Mouse (Mus musculus): Measurements from ENCODE around the gene Duxf3. TPM values are rescaled to one million over a fixed set of nuclear protein-coding genes. Genes with fewer than 3 reads are reported as not detected.

Duxf3 gene
- polyA plus RNA-seq, 1 experiment: not detected

- Histone ChIP-seq H3K27me3 (ENCODE audit: control insufficient read depth, insufficient read depth, insufficient read length) (no peaks in the 10 kb centered on the region), H3K4me2 (ENCODE audit: low read depth) (no peak overlapping the region), H3K4me3 (no peak overlapping the region), H3K79me2 (ENCODE audit: control insufficient read depth, insufficient read depth) (no peaks in the 10 kb centered on the region), H3ac (ENCODE audit: control insufficient read depth, insufficient read length) (no peak overlapping the region), H3K36me3 (ENCODE audit: control insufficient read depth, insufficient read depth) (no peaks in the 10 kb centered on the region)
- TF ChIP-seq MAX (IDR thresholded peaks at IDR 0.05; ENCODE audit: low read depth) (no peak), CEBPB (IDR thresholded peaks at IDR 0.05; ENCODE audit: insufficient read depth, poor library complexity, severe bottlenecking) (no peak), MYOG (IDR thresholded peaks at IDR 0.05; ENCODE audit: control insufficient read depth in 1 of 3, insufficient read depth in 1 of 3, insufficient read length in 2 of 3, low read depth in 2 of 3) (no peak), REST (IDR thresholded peaks at IDR 0.05; ENCODE audit: insufficient read depth, insufficient read length) (no peak), E2F4 (IDR thresholded peaks at IDR 0.05; ENCODE audit: insufficient read depth) (no peak), TCF3 (IDR thresholded peaks at IDR 0.05; ENCODE audit: insufficient read length, low read depth) (no peak), USF1 (IDR thresholded peaks at IDR 0.05; ENCODE audit: low read depth) (no peak), POLR2AphosphoS2 (IDR thresholded peaks at IDR 0.05; ENCODE audit: insufficient read length, low read depth) (no peak), POLR2A (IDR thresholded peaks at IDR 0.05; ENCODE audit: insufficient read length, low read depth) (no peak), SRF (IDR thresholded peaks at IDR 0.05; ENCODE audit: control insufficient read depth, insufficient read length, low read depth) (no peak)
These were observed 26.5 kb downstream of the Duxf3 start for GRCm38 (mm10) chr10:58205986-58206385.

Other genes starting within 250 kb of the Duxf3 start
- gene AW822073, start 7.7 kb downstream of the Duxf3 start, polyA plus RNA-seq (2012; fragmentation: generic; extraction: Trizol): not detected
- not detected for gene Gm4981, start 4.0 kb upstream of the Duxf3 start, polyA plus RNA-seq (2012; fragmentation: generic; extraction: Trizol)
- gene Gcc2, start 22.8 kb upstream of the Duxf3 start, polyA plus RNA-seq (2012; fragmentation: generic; extraction: Trizol): 4.0 TPM
- 23.0 TPM for gene Lims1, start 90.8 kb upstream of the Duxf3 start, polyA plus RNA-seq (2012; fragmentation: generic; extraction: Trizol)
- 7.8 TPM for gene Ranbp2, start 214.2 kb upstream of the Duxf3 start, polyA plus RNA-seq (2012; fragmentation: generic; extraction: Trizol)